Mouse (Mus musculus) neural tube, embryonic 11.5 days (tissue): Measurements from ENCODE around the gene Itga6. TPM values are rescaled to one million over a fixed set of nuclear protein-coding genes. Genes with fewer than 3 reads are reported as not detected.

Experiments used
- ATAC-seq: fragments of 200-750 bp; cut with Nextera tagmentation; 2 replicates; pipeline ENCODE4 v1.8.0; 2017; ENCODE audit warnings: moderate number of reproducible peaks, mild to moderate bottlenecking, moderate TSS enrichment, moderate library complexity; ENCODE audit not compliant: insufficient read depth, low FRiP score, low TSS enrichment
- DNase-seq: peaks from one replicate; pipeline ENCODE4 v3.0.0-alpha.2; 2015; ENCODE audit warnings: low spot score
- H3K27ac ChIP-seq: fragments of 300-500 bp; sonication (generic); 2 replicates; pipeline ENCODE4 v1.5.1; 2014; ENCODE audit warnings: low read depth, mild to moderate bottlenecking, low read length
- H3K27me3 ChIP-seq: fragments of 300-500 bp; sonication (generic); 2 replicates; pipeline ENCODE4 v1.6.1; 2014; ENCODE audit warnings: mild to moderate bottlenecking, low read length, mixed read lengths; ENCODE audit not compliant: control insufficient read depth, insufficient read depth
- H3K36me3 ChIP-seq: fragments of 300-500 bp; sonication (generic); 2 replicates; pipeline ENCODE4 v1.6.1; 2014; ENCODE audit warnings: mild to moderate bottlenecking, low read length, moderate library complexity, mixed read lengths; ENCODE audit not compliant: control insufficient read depth, insufficient read depth
- H3K4me1 ChIP-seq: fragments of 300-500 bp; sonication (generic); 2 replicates; pipeline ENCODE4 v1.6.1; 2014; ENCODE audit warnings: low read length, mixed read lengths; ENCODE audit not compliant: control insufficient read depth, insufficient read depth
- H3K4me2 ChIP-seq: fragments of 300-500 bp; sonication (generic); 2 replicates; pipeline ENCODE4 v1.6.1; 2014; ENCODE audit warnings: low read depth, mild to moderate bottlenecking, moderate library complexity
- H3K4me3 ChIP-seq: fragments of 300-500 bp; sonication (generic); 2 replicates; pipeline ENCODE4 v1.5.1; 2014; ENCODE audit warnings: low read depth, low read length
- H3K9ac ChIP-seq: fragments of 300-500 bp; sonication (generic); 2 replicates; pipeline ENCODE4 v1.6.1; 2014; ENCODE audit warnings: mild to moderate bottlenecking, low read length
- H3K9me3 ChIP-seq: fragments of 300-500 bp; sonication (generic); 2 replicates; pipeline ENCODE4 v1.6.1; 2016; ENCODE audit warnings: low read length; ENCODE audit not compliant: control insufficient read depth
- WGBS: fragments of 180-500 bp; shearing (Covaris S2); extraction: QIAGEN DNeasy Blood & Tissue Kit; methylation state at CpG from one replicate; pipeline ENCODE4 v1.1.7; 2014; 5-methylcytosine and 5-hydroxymethylcytosine counted together
- polyA plus RNA-seq: library from polyadenylated mRNA; unstranded; fragments of >200 nt; fragmentation: Nextera tagmentation; extraction: Ambion mirVana; gene quantifications from 2 replicates; pipeline ENCODE4 v1.2.1, GENCODE M21; 2014

Gene Itga6
- polyA plus RNA-seq, 1 experiment from 2014 or later: 39.9 TPM

GRCm38 (mm10) chr2:71810906-71811305 lies 65.5 kb downstream of the Itga6 start:
- WGBS: 58% methylated on average over 6 of the region's 6 CpGs
- no peak for DNase-seq
- H3K27me3 ChIP-seq: no peaks in the 10 kb centered on the region

DNA sequence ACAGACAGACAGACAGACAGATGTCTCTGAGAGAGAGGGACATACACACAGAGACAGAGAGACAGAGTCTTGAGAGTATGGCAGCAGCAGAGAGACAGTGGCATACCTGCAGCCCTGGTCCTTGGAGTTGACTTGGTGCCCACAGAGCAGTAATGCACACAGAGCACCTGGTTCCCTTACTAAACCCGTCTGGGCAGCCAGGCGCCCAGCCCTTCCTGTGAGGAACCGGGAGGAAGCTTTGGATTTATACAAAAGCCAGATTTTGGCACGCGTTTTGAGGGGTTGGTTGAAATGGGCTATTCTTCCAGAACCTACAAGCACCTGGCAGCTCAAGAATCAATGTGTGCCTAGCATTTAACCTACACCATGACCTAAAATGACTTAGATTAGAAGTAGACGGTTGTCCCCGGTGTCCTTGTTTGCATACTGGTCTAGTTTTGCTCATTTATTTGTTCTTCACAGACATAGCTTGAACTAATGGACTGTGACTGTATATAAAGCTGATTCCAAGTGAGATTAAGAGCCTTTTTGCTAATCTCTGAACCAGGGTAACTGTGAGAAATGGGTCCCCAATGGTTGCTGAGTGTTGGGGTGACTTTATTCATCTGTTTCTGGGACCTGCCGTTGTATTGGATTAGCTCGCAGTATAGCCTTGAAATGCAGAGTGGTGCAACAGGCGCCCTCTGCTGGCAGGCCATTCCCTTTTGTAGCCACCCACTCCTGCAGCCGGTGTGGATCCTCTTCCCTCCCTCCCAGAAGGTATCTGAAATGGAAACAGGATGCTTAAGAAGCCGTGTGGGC lies 67.0 kb downstream of the Itga6 start:
- ATAC-seq (no peak), DNase-seq (peak; percentile 85)
- no peak overlapping the region for H3K4me2 ChIP-seq
- no peak overlapping the region for H3K4me3 ChIP-seq
- H3K9ac ChIP-seq: peak overlapping the region; percentile 10; the same call in 1 of the 2 replicates
- no peaks in the 10 kb centered on the region for H3K9me3 ChIP-seq
- 47% methylated on average over 12 of the region's 12 CpGs for WGBS
- H3K4me1 ChIP-seq: peaks cover 9% of the 10 kb centered on the region; the same call in 1 of the 2 replicates
- no peaks in the 10 kb centered on the region for H3K36me3 ChIP-seq
- H3K27ac ChIP-seq: no peak overlapping the region
- no peaks in the 10 kb centered on the region for H3K27me3 ChIP-seq

More at GRCm38 (mm10) chr2:71810906-71811305, 65.5 kb downstream of the Itga6 start:
- no peaks in the 10 kb centered on the region for H3K9me3 ChIP-seq
- no peak overlapping the region for H3K9ac ChIP-seq
- H3K36me3 ChIP-seq: no peaks in the 10 kb centered on the region
- H3K4me3 ChIP-seq: no peak overlapping the region
- 0 out of 2 replicates have a peak, but pooled peaks cover 5% of the 10 kb centered on the region for H3K4me1 ChIP-seq
- H3K4me2 ChIP-seq: no peak overlapping the region
- H3K27ac ChIP-seq: no peak overlapping the region
- ATAC-seq: no peak

DNA sequence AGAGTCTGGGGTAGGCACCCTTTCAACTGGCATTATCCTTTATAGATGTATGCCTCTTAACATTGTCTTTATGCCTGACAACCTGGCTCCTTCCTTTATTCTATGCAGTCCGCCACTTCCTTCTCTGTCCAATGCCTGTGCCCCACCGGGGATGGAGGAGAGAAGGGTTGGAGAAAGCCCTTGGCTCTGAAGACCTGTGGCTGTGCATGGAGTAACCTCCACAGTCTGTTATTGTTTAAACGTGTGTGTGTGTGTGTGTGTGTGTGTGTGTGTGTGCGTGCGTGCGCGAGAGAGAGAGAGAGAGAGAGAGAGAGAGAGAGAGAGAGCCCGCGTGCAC lies 67.6 kb downstream of the Itga6 start:
- peaks cover 9% of the 10 kb centered on the region; the same call in 1 of the 2 replicates for H3K4me1 ChIP-seq
- 85% methylated on average over 3 of the region's 9 CpGs for WGBS
- ATAC-seq: no peak

GRCm38 (mm10) chr2:71813371-71813770 lies 68.0 kb downstream of the Itga6 start:
- Histone ChIP-seq H3K4me1 (peaks cover 9% of the 10 kb centered on the region; the same call in 1 of the 2 replicates), H3K4me3 (no peak overlapping the region), H3K9ac (no peak overlapping the region), H3K27ac (no peak overlapping the region), H3K36me3 (no peaks in the 10 kb centered on the region), H3K4me2 (no peak overlapping the region), H3K27me3 (no peaks in the 10 kb centered on the region), H3K9me3 (no peaks in the 10 kb centered on the region)
- DNase-seq: no peak
- WGBS: 82% methylated on average over 7 of the region's 8 CpGs
- ATAC-seq: no peak

More for the DNA sequence above, 67.6 kb downstream of the Itga6 start:
- no peak overlapping the region for H3K27ac ChIP-seq
- H3K9me3 ChIP-seq: no peaks in the 10 kb centered on the region
- no peaks in the 10 kb centered on the region for H3K27me3 ChIP-seq
- no peak for DNase-seq
- no peaks in the 10 kb centered on the region for H3K36me3 ChIP-seq
- H3K9ac ChIP-seq: no peak overlapping the region
- no peak overlapping the region for H3K4me2 ChIP-seq
- no peak overlapping the region for H3K4me3 ChIP-seq

DNA sequence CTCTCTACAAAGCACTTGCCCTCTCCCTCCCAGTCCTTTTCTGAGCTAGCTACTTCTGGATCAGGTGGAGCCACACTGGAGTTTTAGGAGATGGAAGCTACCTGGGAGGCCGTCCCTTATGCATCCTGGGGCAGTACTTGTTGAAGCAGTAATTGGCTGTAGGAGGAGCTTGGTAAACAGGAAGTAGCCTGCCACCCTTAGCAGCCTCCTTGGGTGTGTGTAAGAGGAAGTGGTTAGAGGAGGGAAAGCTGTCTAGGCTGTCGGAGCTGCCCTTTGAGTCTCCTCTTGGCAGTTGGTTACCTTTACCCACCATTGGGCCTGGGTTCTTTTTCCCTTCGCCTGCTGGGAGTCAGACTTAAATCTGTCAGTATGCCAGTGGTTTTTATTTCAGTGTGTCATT lies 68.6 kb downstream of the Itga6 start:
- Histone ChIP-seq H3K9ac (no peak overlapping the region), H3K9me3 (no peaks in the 10 kb centered on the region), H3K4me1 (peaks cover 9% of the 10 kb centered on the region; the same call in 1 of the 2 replicates), H3K27me3 (no peaks in the 10 kb centered on the region), H3K36me3 (no peaks in the 10 kb centered on the region), H3K27ac (no peak overlapping the region), H3K4me2 (no peak overlapping the region), H3K4me3 (no peak overlapping the region)
- no peak for ATAC-seq
- WGBS: 51% methylated on average over 3 of the region's 3 CpGs
- no peak for DNase-seq

DNA sequence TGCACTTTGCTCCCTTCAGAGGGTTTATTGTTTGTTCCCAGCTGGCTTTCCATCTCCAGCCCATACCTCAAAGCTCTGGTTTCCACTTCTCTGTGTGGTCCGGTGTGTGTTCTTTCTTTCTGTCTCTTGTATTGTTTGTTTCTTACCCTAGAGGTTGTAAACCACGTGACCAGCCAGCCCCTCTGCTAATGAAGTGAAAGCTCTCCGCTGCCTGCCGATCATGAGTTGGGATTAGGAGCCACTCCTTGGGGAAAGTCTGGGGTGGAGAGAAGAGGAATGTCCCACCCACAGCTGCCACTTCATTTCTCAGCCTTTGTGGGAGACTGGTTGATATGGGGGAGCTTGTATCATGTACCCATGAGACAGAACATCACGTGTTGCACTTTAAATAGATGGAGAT lies 69.9 kb downstream of the Itga6 start:
- Histone ChIP-seq H3K9me3 (no peaks in the 10 kb centered on the region), H3K9ac (no peak overlapping the region), H3K4me3 (no peak overlapping the region), H3K36me3 (no peaks in the 10 kb centered on the region), H3K4me1 (peaks cover 9% of the 10 kb centered on the region; the same call in 1 of the 2 replicates), H3K27ac (no peak overlapping the region), H3K4me2 (no peak overlapping the region), H3K27me3 (no peaks in the 10 kb centered on the region)
- no peak for DNase-seq
- no peak for ATAC-seq
- WGBS: 20% methylated on average over 5 of the region's 5 CpGs

DNA sequence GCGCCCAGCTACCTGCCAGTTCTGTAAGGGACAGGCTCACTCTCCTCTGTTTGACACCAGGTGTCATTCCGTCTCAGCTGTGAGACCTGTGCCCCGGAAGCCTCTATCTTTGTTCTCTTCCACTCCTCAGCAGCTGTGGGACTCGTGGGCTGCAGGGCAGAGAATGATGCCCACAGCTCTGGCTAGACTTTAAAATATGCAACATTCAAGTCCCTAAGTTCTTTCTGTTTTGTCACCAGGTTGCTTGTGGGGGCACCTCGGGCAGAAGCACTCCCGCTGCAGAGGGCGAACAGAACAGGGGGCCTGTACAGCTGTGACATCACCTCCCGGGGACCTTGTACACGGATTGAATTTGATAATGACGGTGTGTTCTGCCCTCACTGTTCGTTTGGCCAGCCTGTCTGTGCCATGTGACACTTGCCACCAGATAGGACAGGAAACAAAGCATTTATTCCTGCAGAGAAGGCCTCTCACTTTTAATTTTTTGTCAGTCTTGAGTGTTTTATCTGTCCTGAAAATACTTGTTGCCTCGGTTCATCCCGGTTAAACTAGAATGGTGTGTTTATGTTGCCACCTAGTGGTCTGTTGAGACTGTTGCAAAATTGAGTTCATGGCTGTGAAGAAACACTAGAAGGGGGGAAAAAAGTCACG lies 71.1 kb downstream of the Itga6 start:
- H3K9ac ChIP-seq: no peak overlapping the region; the same call in 1 of the 2 replicates
- no peak overlapping the region for H3K4me2 ChIP-seq
- 44% methylated on average over 14 of the region's 14 CpGs for WGBS
- no peaks in the 10 kb centered on the region for H3K9me3 ChIP-seq
- H3K4me1 ChIP-seq: peaks cover 9% of the 10 kb centered on the region; the same call in 1 of the 2 replicates
- H3K27ac ChIP-seq: no peak overlapping the region
- no peak overlapping the region for H3K4me3 ChIP-seq
- H3K27me3 ChIP-seq: no peaks in the 10 kb centered on the region
- H3K36me3 ChIP-seq: no peaks in the 10 kb centered on the region
- ATAC-seq: no peak
- peak; percentile 29 for DNase-seq

GRCm38 (mm10) chr2:71824146-71824545 lies 78.7 kb downstream of the Itga6 start:
- ATAC-seq: no peak
- Histone ChIP-seq H3K4me2 (no peak overlapping the region), H3K4me1 (no peaks in the 10 kb centered on the region), H3K36me3 (no peaks in the 10 kb centered on the region), H3K9me3 (no peaks in the 10 kb centered on the region), H3K9ac (no peak overlapping the region), H3K27me3 (no peaks in the 10 kb centered on the region), H3K27ac (no peak overlapping the region), H3K4me3 (no peak overlapping the region)
- no peak for DNase-seq
- 61% methylated on average over 13 of the region's 13 CpGs for WGBS

DNA sequence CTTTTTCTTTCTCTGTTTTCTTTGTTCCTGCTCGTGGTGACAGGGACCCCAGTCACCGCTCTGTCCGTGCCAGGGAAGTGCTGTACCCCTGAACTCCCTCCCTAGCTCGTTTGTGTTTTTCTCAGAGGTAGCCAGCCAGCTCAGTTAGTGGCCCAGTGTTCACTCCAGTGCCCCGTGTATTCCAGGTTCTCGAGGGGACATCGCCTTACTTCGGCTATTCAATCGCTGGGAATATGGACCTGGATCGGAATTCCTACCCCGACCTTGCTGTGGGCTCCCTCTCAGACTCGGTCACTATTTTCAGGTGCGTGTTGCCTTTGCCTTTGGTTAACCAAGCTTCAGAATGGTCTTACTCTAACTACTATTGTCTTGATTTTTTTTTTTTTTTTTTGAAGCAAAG lies 82.3 kb downstream of the Itga6 start:
- Histone ChIP-seq H3K27ac (no peak overlapping the region), H3K36me3 (no peaks in the 10 kb centered on the region), H3K4me1 (no peaks in the 10 kb centered on the region), H3K9me3 (no peaks in the 10 kb centered on the region), H3K27me3 (no peaks in the 10 kb centered on the region), H3K4me2 (no peak overlapping the region), H3K9ac (no peak overlapping the region), H3K4me3 (no peak overlapping the region)
- DNase-seq (no peak), ATAC-seq (no peak)
- 83% methylated on average over 13 of the region's 13 CpGs for WGBS
